Mouse (Mus musculus) kidney, embryonic 15.5 days (tissue): ENCODE results near the gene Gm8180. TPM values are rescaled to one million over a fixed set of nuclear protein-coding genes. Genes with fewer than 3 reads are reported as not detected.
"Not testable (repeated sequence)": the region's sequence is repeated elsewhere in the genome, so short reads cannot be mapped to it uniquely, and the experiment has no call there.

Experiments used
- ATAC-seq: fragments of 200-750 bp; cut with Nextera tagmentation; replicated peaks from 2 replicates; pipeline ENCODE4 v1.8.0; 2017; ENCODE audit warnings: moderate TSS enrichment; ENCODE audit not compliant: low FRiP score
- H3K27ac ChIP-seq: fragments of 300-500 bp; sonication (generic); 2 replicates; pipeline ENCODE4 v1.5.1; 2015; ENCODE audit warnings: mild to moderate bottlenecking, inconsistent platforms
- H3K27me3 ChIP-seq: fragments of 300-500 bp; sonication (generic); 2 replicates; pipeline ENCODE4 v1.6.1; 2015; ENCODE audit warnings: inconsistent platforms
- H3K36me3 ChIP-seq: fragments of 300-500 bp; sonication (generic); 2 replicates; pipeline ENCODE4 v1.6.1; 2015; ENCODE audit warnings: inconsistent platforms
- H3K4me1 ChIP-seq: fragments of 300-500 bp; sonication (generic); 2 replicates; pipeline ENCODE4 v1.6.1; 2015; ENCODE audit warnings: inconsistent platforms
- H3K4me2 ChIP-seq: fragments of 300-500 bp; sonication (generic); 2 replicates; pipeline ENCODE4 v1.6.1; 2015; ENCODE audit warnings: moderate library complexity, mild to moderate bottlenecking, inconsistent platforms
- H3K4me3 ChIP-seq: fragments of 300-500 bp; sonication (generic); replicated peaks from 2 replicates; pipeline ENCODE4 v1.5.1; 2015; ENCODE audit warnings: mild to moderate bottlenecking, inconsistent platforms
- H3K9ac ChIP-seq: fragments of 300-500 bp; sonication (generic); 2 replicates; pipeline ENCODE4 v1.6.1; 2015; ENCODE audit warnings: mild to moderate bottlenecking, inconsistent platforms
- H3K9me3 ChIP-seq: fragments of 300-500 bp; sonication (generic); replicated peaks from 2 replicates; pipeline ENCODE4 v1.6.1; 2016; ENCODE audit warnings: inconsistent platforms
- WGBS: fragments of 180-500 bp; shearing (Covaris S2); methylation state at CpG from one replicate; pipeline ENCODE4 v1.1.7; 2015; ENCODE audit warnings: mixed read lengths; 5-methylcytosine and 5-hydroxymethylcytosine counted together
- polyA plus RNA-seq: library from polyadenylated mRNA; unstranded; fragments of >200 nt; fragmentation: Nextera tagmentation; extraction: Ambion mirVana; gene quantifications from 2 replicates; pipeline ENCODE4 v1.2.1, GENCODE M21; 2015

Gene Gm8180
- polyA plus RNA-seq = not detected in 2 replicates

DNA sequence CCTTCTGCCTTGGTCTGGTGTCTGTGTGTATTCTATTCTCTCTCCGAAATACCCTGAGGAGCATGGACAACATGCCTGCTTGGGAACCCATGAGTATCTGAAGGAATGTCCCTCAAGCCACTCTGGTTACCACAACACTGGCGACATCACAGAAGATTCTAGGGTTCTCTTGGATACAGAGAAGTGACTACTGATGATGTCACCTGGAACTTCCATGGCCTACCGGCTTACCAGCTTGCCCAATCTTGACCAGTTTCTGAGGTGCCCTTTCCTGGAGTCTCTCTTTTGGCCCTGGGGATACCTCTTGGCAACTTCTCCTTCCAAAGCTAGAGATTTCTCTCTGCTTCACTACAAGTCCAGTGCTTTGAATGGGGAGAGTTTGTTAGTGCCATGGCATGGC lies at the start of gene Gm8180:
Gm8180 (minus strand) TSS at position 101 of the 400 bp plus-strand sequence.
- not testable (repeated sequence) for H3K9ac ChIP-seq, H3K4me3 ChIP-seq, H3K4me1 ChIP-seq, H3K27me3 ChIP-seq, H3K27ac ChIP-seq, H3K9me3 ChIP-seq, ATAC-seq, H3K36me3 ChIP-seq, H3K4me2 ChIP-seq
- WGBS = 84% methylated on average over 3 of the region's 3 CpGs

DNA sequence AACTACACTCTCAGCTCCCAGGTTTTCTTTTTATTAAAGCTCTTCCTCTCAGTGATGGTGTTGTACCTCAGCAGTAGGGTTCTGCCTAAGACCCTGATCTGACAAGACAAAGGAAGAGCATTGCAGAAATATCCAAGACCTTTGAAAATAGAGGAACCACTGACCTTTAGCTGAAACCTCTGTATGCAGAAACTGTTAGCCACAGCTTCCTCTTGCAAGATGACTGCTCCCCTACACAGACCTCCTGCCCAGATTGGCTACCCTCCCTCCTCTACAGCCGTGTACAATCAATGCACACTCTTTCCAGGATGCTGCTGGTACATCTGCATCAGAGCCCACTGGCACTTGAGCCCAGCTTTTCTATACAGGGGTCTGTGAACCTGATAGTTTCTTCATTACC lies 45.8 kb upstream of the Gm8180 start:
- not testable (repeated sequence) for H3K27me3 ChIP-seq, H3K36me3 ChIP-seq, H3K4me2 ChIP-seq, H3K4me3 ChIP-seq, ATAC-seq, H3K9ac ChIP-seq, H3K4me1 ChIP-seq, H3K27ac ChIP-seq, H3K9me3 ChIP-seq
- 59% methylated on average over 1 of the region's 1 CpGs for WGBS

DNA sequence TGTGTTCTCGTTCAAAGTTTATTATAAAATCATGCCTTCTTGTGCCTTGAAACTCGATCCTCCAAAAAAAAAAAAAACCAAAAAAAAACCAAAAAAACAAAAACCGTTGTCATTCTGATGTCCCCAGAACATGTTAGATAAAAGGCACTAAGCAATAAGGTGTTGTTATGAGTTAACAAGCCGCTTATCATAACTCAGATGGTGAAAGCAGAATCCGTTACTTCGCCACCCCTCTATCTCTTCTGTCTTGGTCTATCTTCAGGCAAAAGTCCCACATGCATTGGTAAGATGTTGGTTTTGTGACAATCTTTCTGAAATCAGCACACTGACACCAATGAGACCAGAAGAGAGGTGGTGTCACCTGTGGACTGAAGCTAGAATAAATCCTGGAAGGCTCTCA lies 39.6 kb upstream of the Gm8180 start:
- not testable (repeated sequence) for H3K9ac ChIP-seq, H3K27me3 ChIP-seq, H3K36me3 ChIP-seq, ATAC-seq, H3K4me2 ChIP-seq, H3K4me3 ChIP-seq, H3K9me3 ChIP-seq, H3K27ac ChIP-seq, H3K4me1 ChIP-seq
- WGBS = 88% methylated on average over 6 of the region's 6 CpGs

DNA sequence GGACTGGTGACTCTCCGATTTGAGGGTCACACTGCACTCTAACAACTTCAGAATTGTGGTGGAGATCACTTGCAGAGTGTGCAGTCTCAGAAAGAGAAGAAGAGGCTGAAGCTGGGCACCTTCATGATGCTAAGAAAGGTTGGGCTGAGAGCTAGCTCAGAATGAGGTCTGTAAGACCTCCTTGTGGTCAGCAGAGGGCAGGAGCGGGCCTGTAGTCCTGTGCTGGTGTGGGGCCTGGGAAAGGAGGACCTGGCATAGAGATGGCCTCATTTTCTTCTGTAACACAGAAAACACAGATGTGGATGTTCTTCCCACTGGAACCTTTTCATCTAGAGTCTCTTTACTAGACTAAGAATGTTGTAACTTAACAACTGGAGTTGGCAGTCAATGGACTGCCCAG lies 37.3 kb upstream of the Gm8180 start:
- H3K36me3 ChIP-seq, H3K9ac ChIP-seq, ATAC-seq, H3K27me3 ChIP-seq, H3K27ac ChIP-seq, H3K4me1 ChIP-seq, H3K9me3 ChIP-seq, H3K4me3 ChIP-seq, H3K4me2 ChIP-seq: not testable (repeated sequence)
- WGBS = 53% methylated on average over 1 of the region's 2 CpGs

DNA sequence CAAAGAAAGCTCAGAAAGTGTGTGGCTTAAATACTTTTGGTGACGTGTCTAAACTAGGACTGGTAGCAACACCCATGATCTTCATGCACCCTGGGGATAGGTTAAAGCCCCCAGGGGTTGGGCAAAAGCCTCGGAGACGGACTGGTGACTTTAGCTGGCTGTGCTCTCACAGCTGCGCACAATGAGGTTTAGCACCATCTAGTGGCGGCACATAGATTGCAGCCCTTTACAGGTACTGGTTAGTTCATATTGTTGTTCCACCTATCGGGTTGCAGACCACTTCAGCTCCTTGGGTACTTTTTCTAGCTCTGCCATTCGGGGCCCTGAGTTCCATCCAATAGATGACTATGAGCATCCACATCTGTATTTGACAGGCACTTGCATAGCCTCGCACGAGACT lies 27.9 kb upstream of the Gm8180 start:
- not testable (repeated sequence) for H3K4me3 ChIP-seq, H3K4me2 ChIP-seq, H3K36me3 ChIP-seq, ATAC-seq, H3K4me1 ChIP-seq, H3K9me3 ChIP-seq, H3K27ac ChIP-seq, H3K27me3 ChIP-seq, H3K9ac ChIP-seq
- WGBS = 78% methylated on average over 8 of the region's 9 CpGs

DNA sequence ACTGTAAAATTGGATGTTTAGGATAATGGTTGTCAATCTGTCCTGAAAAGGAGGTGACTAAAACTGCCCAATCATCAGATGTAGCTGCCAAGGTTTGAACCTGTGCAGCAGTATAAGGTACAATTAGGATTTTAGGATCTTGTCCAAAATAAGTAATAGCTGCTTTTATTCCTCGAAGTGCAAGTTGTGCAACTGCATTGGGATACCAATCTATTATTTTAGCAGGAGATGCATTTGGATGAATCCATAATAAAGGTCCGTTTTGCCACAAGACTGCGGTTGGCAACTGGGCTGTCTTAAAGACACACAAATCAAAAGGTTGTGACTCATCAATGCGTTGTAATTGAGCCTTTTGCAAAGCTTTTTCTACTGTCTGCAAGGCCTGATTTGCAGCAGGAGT lies 23.6 kb upstream of the Gm8180 start:
- not testable (repeated sequence) for H3K4me3 ChIP-seq, H3K4me1 ChIP-seq, H3K4me2 ChIP-seq, ATAC-seq, H3K9ac ChIP-seq, H3K27me3 ChIP-seq, H3K27ac ChIP-seq, H3K36me3 ChIP-seq, H3K9me3 ChIP-seq
- 72% methylated on average over 4 of the region's 4 CpGs for WGBS

DNA sequence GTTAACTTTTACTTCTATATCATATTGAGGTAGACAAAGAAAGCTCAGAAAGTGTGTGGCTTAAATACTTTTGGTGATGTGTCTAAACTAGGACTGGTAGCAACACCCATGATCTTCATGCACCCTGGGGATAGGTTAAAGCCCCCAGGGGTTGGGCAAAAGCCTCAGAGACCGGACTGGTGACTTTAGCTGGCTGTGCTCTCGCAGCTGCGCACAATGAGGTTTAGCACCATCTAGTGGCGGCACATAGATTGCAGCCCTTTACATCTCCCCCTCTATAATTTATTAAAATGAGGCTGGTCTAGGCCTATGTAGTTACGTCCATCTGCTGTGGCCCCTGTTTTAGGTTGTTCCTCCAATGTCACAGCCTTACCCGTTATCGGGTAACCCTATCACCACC lies 19.9 kb upstream of the Gm8180 start:
- H3K9ac ChIP-seq, H3K4me2 ChIP-seq, H3K4me1 ChIP-seq, H3K27ac ChIP-seq, H3K9me3 ChIP-seq, H3K4me3 ChIP-seq, H3K27me3 ChIP-seq, ATAC-seq, H3K36me3 ChIP-seq: not testable (repeated sequence)
- WGBS = 13% methylated on average over 7 of the region's 7 CpGs

DNA sequence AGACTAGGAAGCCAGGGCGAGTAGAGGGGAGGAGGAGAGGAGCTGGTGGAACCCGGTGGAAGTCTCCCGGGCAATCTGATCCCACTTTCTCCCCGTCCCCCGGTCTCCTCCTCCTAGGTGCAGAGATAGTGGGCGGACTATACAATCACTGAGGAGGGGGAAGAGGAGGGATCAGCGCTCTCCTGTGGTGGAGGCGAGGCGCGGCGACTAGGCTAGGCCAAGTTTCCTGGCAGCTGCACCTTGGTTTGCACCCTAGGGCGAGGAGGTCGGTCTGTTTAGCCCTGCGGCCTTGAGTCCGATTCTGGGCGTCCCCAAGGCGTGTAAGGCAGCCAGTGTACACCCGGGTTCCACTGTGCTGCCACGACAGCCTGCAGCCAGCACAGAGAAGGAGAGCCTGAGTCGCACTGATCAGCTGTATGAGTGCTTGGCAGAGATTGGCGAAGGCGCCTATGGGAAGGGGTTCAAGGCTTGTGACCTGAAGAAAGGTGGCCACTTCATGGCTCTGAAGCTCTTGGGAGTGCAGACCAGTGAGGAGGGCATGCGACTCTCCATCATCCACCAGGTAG lies 12.4 kb upstream of the Gm8180 start:
- not testable (repeated sequence) for H3K36me3 ChIP-seq, H3K4me1 ChIP-seq, H3K9me3 ChIP-seq, H3K9ac ChIP-seq, H3K27me3 ChIP-seq, H3K27ac ChIP-seq
- peak; percentile 96 for ATAC-seq
- Histone ChIP-seq H3K4me3 (peak overlapping the region; percentile 27), H3K4me2 (peak overlapping the region; percentile 53)
- WGBS = 13% methylated on average over 22 of the region's 23 CpGs

DNA sequence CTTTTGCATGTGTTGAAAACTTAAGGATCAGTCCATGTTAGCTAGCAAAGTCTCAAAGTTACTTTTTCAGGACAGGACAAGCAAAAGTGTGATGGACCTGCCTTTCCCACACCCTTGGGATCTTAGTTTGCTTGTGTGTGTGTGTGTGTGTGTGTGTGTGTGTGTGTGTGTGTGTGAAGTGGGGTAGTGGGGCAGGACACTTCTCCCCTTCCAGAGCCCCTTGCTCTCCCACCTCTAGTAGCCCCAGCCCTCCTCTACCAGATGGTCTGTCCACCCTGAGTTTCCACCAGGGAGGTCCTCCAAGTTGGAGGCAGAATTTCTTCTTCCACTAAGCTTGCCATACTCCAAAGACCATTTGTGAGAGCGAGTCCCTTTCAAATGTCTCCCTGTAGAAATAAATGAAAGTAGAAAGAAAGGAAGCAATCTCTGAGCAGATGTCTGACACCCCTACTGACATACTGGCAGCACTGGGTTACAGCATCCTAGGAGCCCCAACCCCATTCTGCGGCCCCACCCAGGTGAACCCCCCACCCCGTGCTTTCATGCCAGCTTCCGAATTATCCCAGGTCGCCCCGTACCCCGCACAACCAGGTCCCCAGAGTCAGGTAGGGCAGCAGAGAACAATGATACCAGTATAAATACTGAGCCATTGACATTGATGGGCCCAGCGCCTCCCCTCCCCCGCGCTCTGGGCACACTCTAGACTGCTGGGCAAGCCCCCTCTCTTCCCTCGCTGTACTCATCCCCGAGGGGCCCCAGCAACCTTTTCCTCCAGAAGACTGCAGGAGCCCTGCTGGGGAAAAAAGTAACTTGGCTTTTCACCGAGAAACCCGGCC lies 11.7 kb upstream of the Gm8180 start:
- no peak overlapping the region for H3K27ac ChIP-seq
- no peak overlapping the region for H3K9ac ChIP-seq
- H3K36me3 ChIP-seq = no peaks in the 10 kb centered on the region
- peak; percentile 92 for ATAC-seq
- H3K9me3 ChIP-seq = no peaks in the 10 kb centered on the region
- peak overlapping the region; percentile 53 for H3K4me2 ChIP-seq
- H3K4me1 ChIP-seq = 0 out of 2 replicates have a peak, but pooled peaks cover 4% of the 10 kb centered on the region
- H3K27me3 ChIP-seq = no peaks in the 10 kb centered on the region
- peak overlapping the region; percentile 27 for H3K4me3 ChIP-seq
- WGBS = 11% methylated on average over 14 of the region's 14 CpGs

DNA sequence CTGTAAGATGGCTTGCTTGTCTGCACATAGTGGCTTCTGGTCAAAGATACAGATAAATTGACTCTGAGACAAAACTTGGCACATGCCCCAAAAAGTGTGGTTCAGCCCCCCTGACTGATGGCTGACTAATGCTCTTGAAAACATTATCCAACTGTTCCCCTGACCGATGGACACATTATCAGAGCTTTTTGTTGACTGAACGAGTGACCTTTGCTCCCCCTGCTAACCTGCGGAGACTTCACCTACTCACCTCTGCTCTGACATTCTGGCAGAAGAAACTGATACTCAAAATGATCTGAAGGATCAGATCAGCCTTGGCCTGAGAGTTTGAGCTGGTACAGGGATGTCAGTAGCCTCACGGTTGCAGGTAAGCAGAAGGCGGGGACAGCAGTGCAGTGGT lies 9.3 kb upstream of the Gm8180 start:
- H3K9ac ChIP-seq, H3K27me3 ChIP-seq, ATAC-seq, H3K36me3 ChIP-seq, H3K9me3 ChIP-seq, H3K27ac ChIP-seq, H3K4me2 ChIP-seq, H3K4me3 ChIP-seq, H3K4me1 ChIP-seq: not testable (repeated sequence)
- 49% methylated on average over 5 of the region's 5 CpGs for WGBS

DNA sequence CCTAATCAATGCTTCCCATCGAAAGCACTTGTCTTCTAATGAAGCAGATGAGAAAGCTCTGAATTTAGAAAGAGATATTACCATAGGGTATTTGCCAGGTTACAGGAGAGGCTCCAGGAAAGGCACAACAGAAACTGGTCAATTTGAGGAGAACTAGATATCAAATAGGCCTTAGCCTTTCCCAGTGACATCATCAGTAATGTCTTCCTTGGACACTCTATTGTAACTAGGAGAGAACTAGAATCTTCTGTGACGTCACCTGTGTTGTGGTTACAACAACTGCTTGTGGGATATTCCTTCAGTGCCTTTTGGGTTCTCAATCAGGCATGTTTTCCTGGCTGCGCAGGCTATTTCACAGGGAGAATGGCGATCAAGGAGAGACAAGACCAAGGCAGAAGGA lies 37.0 kb downstream of the Gm8180 start, which contains the start of gene Gm6526:
Gm6526 (plus strand) TSS at position 301 of the 400 bp plus-strand sequence.
- not testable (repeated sequence) for ATAC-seq, H3K4me3 ChIP-seq, H3K36me3 ChIP-seq, H3K9me3 ChIP-seq, H3K4me2 ChIP-seq, H3K27me3 ChIP-seq, H3K27ac ChIP-seq, H3K9ac ChIP-seq, H3K4me1 ChIP-seq
- 85% methylated on average over 4 of the region's 4 CpGs for WGBS
